Mouse (Mus musculus) hindlimb bud, embryonic 11.5 days (tissue): ENCODE measurements around the gene Sergef.

Experiments used
- DNase-seq: peaks from one replicate; pipeline ENCODE4 v3.0.0-alpha.2; 2012; ENCODE audit warnings: low read depth, low spot score; ENCODE audit errors: extremely low spot score

Gene Sergef

GRCm38 (mm10) chr7:46616429-46617005 is 23.1 kb downstream of the Sergef start:
- no peak for DNase-seq

GRCm38 (mm10) chr7:46615256-46615977 is 24.2 kb downstream of the Sergef start:
- no peak for DNase-seq

GRCm38 (mm10) chr7:46614263-46614662 is 25.3 kb downstream of the Sergef start:
- DNase-seq, result no peak

GRCm38 (mm10) chr7:46613091-46613490 is 26.5 kb downstream of the Sergef start:
- DNase-seq, result no peak

- DNase-seq, result no peak
These were observed 27.1 kb downstream of the Sergef start for GRCm38 (mm10) chr7:46612421-46612937.

GRCm38 (mm10) chr7:46611970-46612369 is 27.6 kb downstream of the Sergef start:
- DNase-seq, result no peak

- no peak for DNase-seq
These were observed 30.3 kb downstream of the Sergef start for GRCm38 (mm10) chr7:46609317-46609716.

GRCm38 (mm10) chr7:46607428-46608055 is 32.1 kb downstream of the Sergef start:
- DNase-seq, result peak; percentile 70

- DNase-seq, result no peak
These were observed 32.6 kb downstream of the Sergef start for GRCm38 (mm10) chr7:46607031-46607426.

GRCm38 (mm10) chr7:46606391-46607030 is 33.1 kb downstream of the Sergef start:
- no peak for DNase-seq

- no peak for DNase-seq
These were observed 36.6 kb downstream of the Sergef start for GRCm38 (mm10) chr7:46603051-46603450.

- no peak for DNase-seq
These were observed 37.5 kb downstream of the Sergef start for GRCm38 (mm10) chr7:46602079-46602478.

- DNase-seq, result no peak
These were observed 38.5 kb downstream of the Sergef start for GRCm38 (mm10) chr7:46601097-46601496.

GRCm38 (mm10) chr7:46597006-46597405 is 42.6 kb downstream of the Sergef start:
- DNase-seq, result no peak

- DNase-seq, result no peak
These were observed 48.1 kb downstream of the Sergef start for GRCm38 (mm10) chr7:46591546-46591945.

GRCm38 (mm10) chr7:46589181-46589580 is 50.4 kb downstream of the Sergef start:
- no peak for DNase-seq

- DNase-seq, result no peak
These were observed 51.6 kb downstream of the Sergef start for GRCm38 (mm10) chr7:46588005-46588404.

GRCm38 (mm10) chr7:46587466-46587865 is 52.1 kb downstream of the Sergef start:
- no peak for DNase-seq

GRCm38 (mm10) chr7:46586621-46587216 is 52.9 kb downstream of the Sergef start:
- DNase-seq, result no peak

GRCm38 (mm10) chr7:46582750-46583149 is 56.9 kb downstream of the Sergef start:
- no peak for DNase-seq

- no peak for DNase-seq
These were observed 58.2 kb downstream of the Sergef start for GRCm38 (mm10) chr7:46581358-46581930.
